In the genomic region with DNA sequence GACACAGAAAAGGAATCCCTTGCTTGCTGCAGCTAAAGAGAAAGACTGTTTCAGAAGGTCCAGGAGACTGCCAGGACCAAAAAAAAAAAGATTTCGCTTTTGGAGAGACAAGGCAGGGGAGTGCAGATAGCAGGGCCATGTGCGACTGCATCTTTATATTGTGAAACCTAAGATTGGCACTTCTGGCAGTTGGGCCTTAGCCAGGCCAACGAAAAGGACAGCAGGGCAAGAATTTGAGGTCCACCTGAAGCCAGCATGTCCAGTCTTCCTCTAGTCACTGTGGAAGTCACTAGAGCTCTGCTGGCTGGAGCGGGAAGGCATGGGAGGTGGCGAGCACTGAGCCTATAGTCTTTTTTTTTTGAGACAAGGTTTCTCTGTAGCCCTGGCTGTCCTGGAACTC, we compare ENCODE assay signal across 10 mouse cellular contexts. TPM values are rescaled to one million over a fixed set of nuclear protein-coding genes. Genes with fewer than 3 reads are reported as not detected.
A peak's percentile ranks its signal among the peaks of the same experiment; 100 is the strongest.
DNase-seq lines count a peak whose midpoint lies in the region; ATAC-seq lines count a peak whose summit lies in the region.
"Had no signal": no experiment of that assay in that cellular context is flagged by ENCODE, and none has a peak within 500 bp of the region (broad histone marks: within the 10 kb centered on the region; RNA-seq: fewer than 3 reads in every experiment).

No protein-coding gene starts in this region.

- 58% methylated on average over 5 of the region's 5 CpGs for WGBS in forebrain, embryonic 12.5 days
- 32% methylated on average over 5 of the region's 5 CpGs for WGBS in liver, embryonic 13.5 days (ENCODE audit: insufficient replicate concordance)

- peak; percentile 34 for DNase-seq in cerebellum, adult 11-12 months
- DNase-seq in cerebellum, adult 18-20 months, result no peak
- DNase-seq in 3T3-L1 (ENCODE audit: low read depth, low spot score), result peak; percentile 32
- no peak for DNase-seq in liver, embryonic 13.5 days
- no peak for DNase-seq in testis, postnatal 10 days (ENCODE audit: low spot score)
- no peak for DNase-seq in gastrocnemius, adult 8-10 months (ENCODE audit: low spot score in 2 of 2)
- DNase-seq in cerebellum, postnatal 36 days, result no peak

- peaks cover 31% of the 10 kb centered on the region for H3K4me1 ChIP-seq in forebrain, embryonic 12.5 days
- peaks cover 71% of the 10 kb centered on the region for H3K4me1 ChIP-seq in liver, embryonic 13.5 days (replicated peaks)

- peak overlapping the region; percentile 68 for H3K4me3 ChIP-seq in forebrain, embryonic 12.5 days (replicated peaks)
- H3K4me3 ChIP-seq in liver, embryonic 13.5 days (replicated peaks), result peak overlapping the region; percentile 77

- H3K9ac ChIP-seq in forebrain, embryonic 12.5 days, result peak overlapping the region; percentile 81
- peak overlapping the region; percentile 86 for H3K9ac ChIP-seq in liver, embryonic 13.5 days

- no peak for ATAC-seq in forebrain, embryonic 12.5 days (ENCODE audit: low FRiP score)
- ATAC-seq in liver, embryonic 13.5 days (ENCODE audit: low read depth), result no peak

- H3K9me3 ChIP-seq in forebrain, embryonic 12.5 days, result no peaks in the 10 kb centered on the region
- no peaks in the 10 kb centered on the region for H3K9me3 ChIP-seq in liver, embryonic 13.5 days (replicated peaks)

- H3K27me3 ChIP-seq in forebrain, embryonic 12.5 days, result no peaks in the 10 kb centered on the region
- H3K27me3 ChIP-seq in liver, embryonic 13.5 days, result no peaks in the 10 kb centered on the region

- H3K4me2 ChIP-seq in forebrain, embryonic 12.5 days, result peak overlapping the region; percentile 65
- H3K4me2 ChIP-seq in liver, embryonic 13.5 days, result peak overlapping the region; percentile 92

- H3K36me3 ChIP-seq in forebrain, embryonic 12.5 days (replicated peaks), result peaks cover 28% of the 10 kb centered on the region
- H3K36me3 ChIP-seq in liver, embryonic 13.5 days, result peaks cover 43% of the 10 kb centered on the region

- no peak overlapping the region for H3K27ac ChIP-seq in forebrain, embryonic 12.5 days
- peak overlapping the region; percentile 91 for H3K27ac ChIP-seq in liver, embryonic 13.5 days

RNA-seq across cellular contexts. Expression of gene Pmf1, which starts 1.2 kb away (rescaled TPM):
- 119 and 120 TPM in 2 replicates for polyA plus RNA-seq in forebrain, embryonic 12.5 days (2016; fragmentation: Nextera tagmentation; extraction: Ambion mirVana)
- 97.1 and 105 TPM in 2 replicates for polyA plus RNA-seq in liver, embryonic 13.5 days (2015; fragmentation: Nextera tagmentation; extraction: Ambion mirVana)
- 10 to 100 TPM; 15.5 to 18.5 (median 16.7) TPM for total RNA-seq in gastrocnemius, adult 8-10 months (2022)

RNA-seq across cellular contexts. Expression of gene Slc25a44, which starts 16.0 kb away (rescaled TPM):
- polyA plus RNA-seq in forebrain, embryonic 12.5 days (2016; fragmentation: Nextera tagmentation; extraction: Ambion mirVana), result 22.7 and 24.9 TPM in 2 replicates
- 10.4 and 13.2 TPM in 2 replicates for polyA plus RNA-seq in liver, embryonic 13.5 days (2015; fragmentation: Nextera tagmentation; extraction: Ambion mirVana)
- 10 to 100 TPM; 19.5 to 22.4 (median 21.5) TPM for total RNA-seq in gastrocnemius, adult 8-10 months (2022)

RNA-seq across cellular contexts. Expression of gene Bglap, which starts 24.7 kb away (rescaled TPM):
- polyA plus RNA-seq in forebrain, embryonic 12.5 days (2016; fragmentation: Nextera tagmentation; extraction: Ambion mirVana), result not detected in 2 replicates
- not detected in 2 replicates for polyA plus RNA-seq in liver, embryonic 13.5 days (2015; fragmentation: Nextera tagmentation; extraction: Ambion mirVana)
- total RNA-seq in gastrocnemius, adult 8-10 months (2022), result not detected
- total RNA-seq: common myeloid progenitor, adult 5-6 weeks had no signal
- polyA plus RNA-seq: testis, adult 2 months had no signal

RNA-seq across cellular contexts. Expression of gene Bglap2, which starts 30.5 kb away (rescaled TPM):
- not detected in 2 replicates for polyA plus RNA-seq in forebrain, embryonic 12.5 days (2016; fragmentation: Nextera tagmentation; extraction: Ambion mirVana)
- polyA plus RNA-seq in liver, embryonic 13.5 days (2015; fragmentation: Nextera tagmentation; extraction: Ambion mirVana), result not detected in 2 replicates
- not detected for total RNA-seq in gastrocnemius, adult 8-10 months (2022)
- total RNA-seq: common myeloid progenitor, adult 5-6 weeks had no signal

RNA-seq across cellular contexts. Expression of gene Bglap3, which starts 36.4 kb away (rescaled TPM):
- 0.18 TPM in 1 of 2 replicates, not detected in the other for polyA plus RNA-seq in forebrain, embryonic 12.5 days (2016; fragmentation: Nextera tagmentation; extraction: Ambion mirVana)
- polyA plus RNA-seq in liver, embryonic 13.5 days (2015; fragmentation: Nextera tagmentation; extraction: Ambion mirVana), result 0.17 and 0.29 TPM in 2 replicates
- not detected for total RNA-seq in gastrocnemius, adult 8-10 months (2022)
- total RNA-seq: common myeloid progenitor, adult 5-6 weeks had no signal
- polyA plus RNA-seq: testis, adult 2 months had no signal

Comparison
In these comparisons a context has a peak if more than half of its experiments do, and no peak if none do; other contexts are left out.
1. DNase-seq: peak in cerebellum, adult 11-12 months (single experiment) and 3T3-L1 (single experiment); none in cerebellum, adult 18-20 months (0 of 2), liver, embryonic 13.5 days (single experiment), testis, postnatal 10 days (single experiment), gastrocnemius, adult 8-10 months (0 of 2) and cerebellum, postnatal 36 days (0 of 2).